ENCODE assay signal across 11 mouse cellular contexts in genomic region chr1:154688876-154689665, GRCm38 (mm10).
A peak's percentile ranks its signal among the peaks of the same experiment; 100 is the strongest.
DNase-seq lines count a peak whose midpoint lies in the region; ATAC-seq and TF ChIP-seq lines count a peak whose summit lies in the region.
"Had no signal": no experiment of that assay in that cellular context is flagged by ENCODE, and none has a peak within 500 bp of the region (broad histone marks: within the 10 kb centered on the region; RNA-seq: fewer than 3 reads in every experiment).

No protein-coding gene starts in this region.

- H3K4me3 ChIP-seq in heart, embryonic 14.5 days (ENCODE audit: control insufficient read depth in 1 of 2, insufficient read depth in 1 of 2, low read depth in 1 of 2, low read length in 2 of 2) = no peak overlapping the region; a peak in 1 of 4 replicates
- H3K4me3 ChIP-seq in limb, embryonic 14.5 days (replicated peaks; ENCODE audit: low read length) = no peak overlapping the region
- H3K4me3 ChIP-seq: limb, embryonic 15.5 days had no signal

- TF ChIP-seq POLR2A in brain, embryonic 14.5 days (IDR thresholded peaks at IDR 0.05; ENCODE audit: borderline replicate concordance, extremely low read depth, insufficient read depth, insufficient read length, poor library complexity, severe bottlenecking) = no peak
- no peak for TF ChIP-seq POLR2A in limb, embryonic 14.5 days (IDR thresholded peaks at IDR 0.05; ENCODE audit: borderline replicate concordance, extremely low read depth, insufficient read depth, insufficient read length)

- intact Hi-C loops in heart, postnatal 25 days (cut with DNase I) = no loop called here

- no peak for DNase-seq in heart, postnatal 25 days (ENCODE audit: low spot score)
- DNase-seq in brain, adult 2 months (ENCODE audit: low read depth, low spot score) = peak; percentile 85
- peak; percentile 36 for DNase-seq in brain, embryonic 14.5 days (ENCODE audit: low read depth)
- no peak for DNase-seq in limb, embryonic 14.5 days (ENCODE audit: low spot score)
- no peak for DNase-seq in cerebellum, postnatal 36 days
- DNase-seq: adrenal gland, postnatal 36 days; kidney, adult 11 months; thymus, postnatal 4 days had no signal

- peaks cover 9% of the 10 kb centered on the region in 2 experiments for H3K4me1 ChIP-seq in heart, embryonic 14.5 days (ENCODE audit: control insufficient read depth in 2 of 2, insufficient read depth in 2 of 2, low read length in 2 of 2)
- H3K4me1 ChIP-seq in limb, embryonic 14.5 days (ENCODE audit: control insufficient read depth, insufficient read depth, low read length) = 0 out of 2 replicates have a peak, but pooled peaks cover 3% of the 10 kb centered on the region

- H3K4me2 ChIP-seq in heart, embryonic 14.5 days (ENCODE audit: low read length) = peak overlapping the region; percentile 53
- H3K4me2 ChIP-seq in limb, embryonic 14.5 days (replicated peaks; ENCODE audit: low read depth, low read length, severe bottlenecking) = 0 out of 2 replicates have a peak overlapping the region, but pooled peaks have one; percentile 17
- H3K4me2 ChIP-seq: limb, embryonic 15.5 days had no signal

- no peak for ATAC-seq in heart, embryonic 14.5 days (ENCODE audit: insufficient number of reproducible peaks, insufficient read depth, low FRiP score, low read depth)
- ATAC-seq in limb, embryonic 14.5 days (ENCODE audit: low FRiP score, low read depth) = no peak
- ATAC-seq in granulocyte monocyte progenitor cell, adult 5-6 weeks (replicated peaks; ENCODE audit: poor library complexity, severe bottlenecking) = no peak

- H3K36me3 ChIP-seq in heart, embryonic 14.5 days (ENCODE audit: control insufficient read depth, insufficient read depth, low read length) = no peaks in the 10 kb centered on the region
- H3K36me3 ChIP-seq in limb, embryonic 14.5 days (ENCODE audit: control insufficient read depth, insufficient read depth, low read length) = no peaks in the 10 kb centered on the region
- H3K36me3 ChIP-seq: limb, embryonic 15.5 days had no signal

- no peak overlapping the region for H3K27ac ChIP-seq in heart, embryonic 14.5 days (replicated peaks in 1 of 2; ENCODE audit: control insufficient read depth in 1 of 2, insufficient read depth in 1 of 2, low read depth in 2 of 2, low read length in 2 of 2)
- H3K27ac ChIP-seq in limb, embryonic 14.5 days (replicated peaks; ENCODE audit: low read depth, low read length) = no peak overlapping the region
- H3K27ac ChIP-seq: limb, embryonic 15.5 days had no signal

- 17% methylated on average over 14 of the region's 14 CpGs for WGBS in heart, embryonic 14.5 days
- WGBS in limb, embryonic 14.5 days = 42% methylated on average over 14 of the region's 14 CpGs

- no peaks in the 10 kb centered on the region for H3K27me3 ChIP-seq in heart, embryonic 14.5 days (ENCODE audit: control insufficient read depth, insufficient read depth, low read length)
- no peaks in the 10 kb centered on the region for H3K27me3 ChIP-seq in limb, embryonic 14.5 days (ENCODE audit: control insufficient read depth, insufficient read depth, low read length)
- H3K27me3 ChIP-seq: limb, embryonic 15.5 days had no signal

- H3K9ac ChIP-seq in heart, embryonic 14.5 days (ENCODE audit: low read length) = peak overlapping the region; percentile 14; the same call in 1 of the 2 replicates
- H3K9ac ChIP-seq in limb, embryonic 14.5 days (ENCODE audit: low read depth, low read length, severe bottlenecking) = no peak overlapping the region
- H3K9ac ChIP-seq: limb, embryonic 15.5 days had no signal

- no peak for TF ChIP-seq CTCF in brain, embryonic 14.5 days (IDR thresholded peaks at IDR 0.05; ENCODE audit: borderline replicate concordance, extremely low read depth, insufficient read depth, insufficient read length)

- H3K9me3 ChIP-seq in heart, embryonic 14.5 days (ENCODE audit: control insufficient read depth, low read length) = no peaks in the 10 kb centered on the region
- H3K9me3 ChIP-seq in limb, embryonic 14.5 days (ENCODE audit: control insufficient read depth, low read length) = no peaks in the 10 kb centered on the region
- H3K9me3 ChIP-seq: limb, embryonic 15.5 days had no signal

Comparison
In these comparisons a context has a peak if more than half of its experiments do, and no peak if none do; other contexts are left out.
1. DNase-seq: peak in brain, adult 2 months (single experiment) and brain, embryonic 14.5 days (single experiment); none in heart, postnatal 25 days (single experiment), limb, embryonic 14.5 days (single experiment) and cerebellum, postnatal 36 days (0 of 2).